Mouse (Mus musculus) lung, postnatal 36 days (tissue): Measurements from ENCODE around the gene Smc1b.
A peak's percentile ranks its signal among the peaks of the same experiment; 100 is the strongest.
"Not testable (repeated sequence)": the region's sequence is repeated elsewhere in the genome, so short reads cannot be mapped to it uniquely, and the experiment has no call there.

Source experiments
- DNase-seq: peaks from one replicate; pipeline ENCODE4 v3.0.0; 2022; ENCODE audit warnings: mixed read lengths

Gene Smc1b

DNA sequence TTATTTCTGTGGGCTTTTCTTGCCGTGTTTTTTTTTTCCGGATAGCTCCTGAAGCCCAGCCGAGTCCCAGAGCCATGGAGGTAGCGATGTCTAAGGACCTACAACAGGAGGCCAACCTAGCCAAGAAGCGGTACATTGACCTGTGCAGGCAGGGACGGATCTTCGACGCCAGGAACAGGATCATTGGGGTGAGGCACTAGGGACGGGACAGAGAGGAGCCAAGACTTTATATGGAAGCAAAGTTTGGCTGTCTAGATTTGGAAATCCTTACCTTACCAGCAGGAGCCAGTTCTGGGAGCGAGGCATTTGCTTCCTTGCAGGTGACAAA is 393 bp upstream of the Smc1b start:
- no peak for DNase-seq

DNA sequence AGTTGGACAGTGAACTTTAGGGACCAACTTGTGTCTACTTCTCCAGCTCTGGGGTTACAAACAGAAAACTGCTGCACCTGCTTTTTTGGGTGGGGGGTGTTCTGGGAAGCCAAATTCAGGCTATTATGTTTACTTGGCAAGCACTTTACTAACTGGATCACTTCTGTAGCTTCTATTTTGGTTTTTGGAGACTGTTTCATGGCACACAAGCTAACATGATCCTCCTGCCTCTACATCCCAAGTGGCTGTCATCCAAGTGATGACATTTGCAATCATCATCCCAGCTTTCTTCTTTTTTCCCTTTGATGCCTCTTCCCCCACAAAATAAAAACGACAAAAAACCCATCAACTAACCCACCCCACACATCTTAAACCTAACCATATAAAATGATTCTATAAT is 46.1 kb downstream of the Smc1b start:
- DNase-seq: no peak

DNA sequence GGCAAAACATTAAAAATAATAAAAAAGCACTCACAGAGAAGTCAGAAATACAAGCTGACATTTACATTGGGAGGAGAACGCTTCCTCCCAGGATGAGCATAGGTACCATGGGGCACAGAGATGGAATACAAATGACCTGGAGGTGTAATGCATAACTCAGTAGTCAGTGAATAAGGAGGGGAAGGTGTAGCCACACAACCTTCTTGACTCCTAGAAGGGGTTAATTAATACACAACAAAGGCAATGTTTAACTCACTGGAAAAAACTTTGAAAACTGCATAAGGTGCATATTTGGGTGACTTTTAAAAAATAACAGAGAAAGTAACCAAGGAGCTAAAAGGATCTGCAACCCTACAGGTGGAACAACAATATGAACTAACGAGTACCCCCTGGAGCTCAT is 59.1 kb downstream of the Smc1b start:
- no peak for DNase-seq

DNA sequence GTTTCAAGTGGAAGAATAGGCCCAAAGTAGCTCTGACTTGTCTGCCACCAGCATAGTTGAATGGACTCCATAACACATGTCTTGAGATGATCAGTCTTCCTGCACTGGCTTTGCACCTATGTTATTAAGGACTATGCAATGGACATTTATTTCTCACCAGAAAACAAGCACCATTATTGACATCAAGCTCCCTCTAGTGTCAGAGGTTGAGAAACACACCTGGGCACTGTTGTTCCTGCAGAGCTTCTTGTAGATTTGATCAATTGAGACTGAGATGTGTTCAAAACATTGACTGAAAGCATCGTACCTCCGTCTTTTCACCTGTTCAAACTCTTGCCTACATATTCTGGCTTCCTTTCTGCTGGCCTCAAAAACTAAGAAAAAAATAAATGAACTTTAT is 61.2 kb downstream of the Smc1b start:
- peak; percentile 72 for DNase-seq

DNA sequence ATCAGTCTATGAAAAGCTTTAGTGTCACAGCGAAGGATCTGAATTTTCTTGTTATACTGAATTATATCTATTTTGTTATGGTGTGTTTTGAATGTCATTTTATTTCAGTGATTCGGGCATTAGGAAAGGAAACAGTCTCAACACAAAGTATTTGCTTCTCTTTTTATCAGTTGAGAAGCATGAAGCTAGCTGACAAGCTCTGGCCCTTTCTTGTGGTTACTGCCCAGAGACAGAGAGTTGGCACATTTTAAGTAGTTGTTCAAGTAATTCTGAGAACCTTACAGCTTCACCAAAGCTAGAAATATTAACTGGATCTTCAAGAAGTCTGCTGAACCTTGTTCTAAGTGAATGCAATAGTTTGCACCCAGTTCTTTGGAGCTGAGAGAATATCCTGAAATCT is 68.3 kb downstream of the Smc1b start:
- no peak for DNase-seq

DNA sequence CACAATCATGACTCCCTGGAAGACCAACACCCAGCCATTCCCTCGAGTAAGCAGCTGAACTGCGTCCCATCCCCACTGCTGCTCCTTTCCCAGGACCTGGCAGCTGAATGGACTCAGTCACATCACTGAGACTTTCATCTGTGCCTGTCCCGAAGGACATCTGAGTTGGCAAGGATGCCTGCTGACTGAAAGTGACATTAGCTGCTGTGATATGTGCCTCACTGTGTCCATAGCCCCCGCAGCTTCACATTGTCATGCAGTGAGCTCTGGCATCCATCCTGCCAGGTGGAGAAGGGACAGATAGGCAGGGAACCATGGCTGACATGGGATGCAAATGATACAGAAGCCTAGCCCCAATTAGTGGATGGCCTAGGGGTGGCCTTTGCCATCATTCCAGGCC is 76.6 kb downstream of the Smc1b start:
- no peak for DNase-seq

DNA sequence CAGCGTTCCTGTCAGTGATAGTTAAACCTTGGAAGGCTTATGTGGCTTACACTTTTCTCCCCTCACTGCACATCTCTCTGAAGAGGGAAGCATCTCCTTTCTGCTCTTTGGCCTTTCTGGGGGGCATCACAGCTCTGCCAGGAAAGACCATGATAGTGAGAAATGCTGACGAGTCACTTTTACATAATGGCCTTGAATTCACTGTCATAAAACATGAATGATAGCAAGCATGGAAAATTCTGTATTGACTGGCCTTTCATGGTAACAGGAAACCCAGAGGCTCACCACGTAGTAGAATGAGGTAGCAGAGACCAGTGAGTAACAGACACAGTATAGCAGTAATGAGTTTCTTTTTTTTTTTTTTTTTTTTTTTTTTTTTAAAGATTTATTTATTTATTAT is 77.7 kb downstream of the Smc1b start:
- no peak for DNase-seq

DNA sequence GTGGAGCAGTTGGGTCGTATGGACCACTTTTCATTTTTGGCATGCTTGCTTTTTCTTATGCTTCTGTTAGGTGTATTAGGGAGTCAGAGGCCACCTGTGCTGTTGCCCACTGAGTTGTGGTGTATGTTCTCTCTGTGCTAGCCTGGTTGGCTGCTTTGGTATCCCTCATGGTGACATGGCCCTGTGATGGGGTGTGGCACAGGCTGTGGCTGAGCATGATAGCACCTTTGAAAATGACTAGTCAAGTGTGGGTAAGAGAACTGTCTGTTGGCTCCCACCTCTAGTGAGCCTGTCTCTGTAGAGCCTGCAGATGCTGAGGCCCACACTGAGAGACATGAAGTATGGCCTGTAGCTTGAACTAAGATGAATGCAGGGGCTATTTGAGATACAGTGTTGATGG is 82.0 kb downstream of the Smc1b start:
- no peak for DNase-seq

DNA sequence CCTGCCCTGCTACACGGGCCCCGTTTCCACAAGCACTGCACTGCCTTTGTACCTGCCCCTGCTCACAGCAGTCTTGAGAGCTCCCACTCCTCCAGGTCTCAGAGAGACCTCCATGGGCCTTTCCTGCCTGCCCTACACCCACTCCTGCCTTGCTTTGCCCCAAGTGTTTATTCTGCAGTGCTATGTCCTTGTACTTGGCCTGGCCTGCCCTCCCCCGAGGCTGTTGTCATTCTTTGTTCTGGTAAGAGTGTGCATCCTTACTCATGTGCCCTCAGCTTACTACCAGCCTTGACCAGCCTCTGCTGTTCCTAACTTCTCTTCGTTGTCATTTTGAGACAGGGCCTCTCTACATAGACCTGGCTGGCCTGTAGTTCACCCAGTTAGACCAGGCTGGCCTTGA is 83.9 kb downstream of the Smc1b start:
- no peak for DNase-seq

DNA sequence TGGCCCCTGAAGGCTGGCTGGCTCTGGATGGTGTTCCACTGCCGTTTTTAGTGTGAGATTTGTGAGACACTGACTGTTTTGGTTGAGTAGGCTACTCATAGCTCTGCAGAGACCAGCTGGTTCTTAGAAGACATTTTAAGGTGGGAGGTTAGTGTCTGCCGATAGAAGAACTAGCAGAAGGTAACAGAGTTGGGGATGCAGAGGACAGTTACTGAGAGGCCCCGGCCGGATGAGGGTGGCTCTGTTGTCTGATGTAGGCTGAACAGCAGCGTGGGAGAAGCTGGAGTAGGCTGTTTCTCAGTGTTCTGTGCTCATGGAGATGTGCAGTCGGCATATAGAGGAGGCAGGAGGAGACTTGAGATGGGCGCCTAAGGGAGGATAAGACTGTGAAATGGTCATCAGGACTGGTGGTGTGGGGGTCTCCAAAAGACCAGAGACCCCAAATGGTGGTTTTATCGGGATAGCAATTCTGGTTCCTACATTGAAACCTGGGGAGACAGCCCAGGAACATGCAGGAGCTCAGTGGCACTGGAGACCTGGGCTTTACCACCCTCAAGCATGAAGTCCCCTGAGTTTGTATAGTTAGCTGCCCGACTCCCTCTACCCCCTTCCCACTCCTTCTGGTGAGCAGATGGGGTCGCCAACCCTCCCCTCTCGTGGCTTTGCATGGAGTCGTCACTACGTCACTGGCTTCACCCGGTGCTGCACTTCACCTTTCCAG is 85.4 kb downstream of the Smc1b start:
- no peak for DNase-seq

DNA sequence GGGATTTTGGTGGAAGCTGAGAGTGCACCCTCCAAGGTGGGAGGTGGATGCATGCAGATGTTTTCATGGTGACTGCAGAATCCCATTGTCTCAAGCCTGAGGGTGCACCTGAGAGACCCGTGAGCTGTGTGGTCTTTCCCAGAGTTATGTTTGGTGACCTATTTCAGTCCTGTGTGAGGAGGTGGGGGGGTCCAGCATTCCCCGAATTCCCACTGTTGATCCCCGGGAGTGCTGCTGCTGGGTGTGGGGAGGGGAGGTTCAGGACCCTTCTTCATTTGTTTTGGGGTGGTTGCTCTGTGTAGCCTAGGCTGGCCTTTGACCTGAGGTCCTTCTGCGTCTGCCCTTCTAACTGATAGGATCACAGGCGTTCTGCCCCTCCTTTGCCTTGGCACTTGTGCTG is 88.0 kb downstream of the Smc1b start:
- DNase-seq: no peak

DNA sequence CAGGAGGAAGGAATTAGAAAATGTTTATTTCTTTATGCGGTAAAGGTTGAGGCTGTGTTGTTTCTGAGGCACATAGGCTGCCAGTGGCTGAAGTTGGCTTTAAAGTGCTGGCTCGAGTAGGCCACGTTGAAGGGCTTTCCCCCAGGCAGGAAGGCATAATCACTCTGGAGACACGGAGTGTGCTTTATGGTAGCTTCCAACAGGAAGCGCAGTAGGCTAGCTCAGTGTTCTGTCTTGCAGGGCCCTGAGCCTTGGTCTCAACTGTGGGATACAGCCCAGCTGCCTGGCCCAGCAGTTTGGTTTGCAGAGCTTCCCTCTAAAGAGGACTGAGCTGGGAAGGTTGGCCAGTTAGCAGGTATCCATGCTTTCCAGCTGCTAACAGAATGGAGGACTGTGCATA is 88.6 kb downstream of the Smc1b start:
- no peak for DNase-seq

DNA sequence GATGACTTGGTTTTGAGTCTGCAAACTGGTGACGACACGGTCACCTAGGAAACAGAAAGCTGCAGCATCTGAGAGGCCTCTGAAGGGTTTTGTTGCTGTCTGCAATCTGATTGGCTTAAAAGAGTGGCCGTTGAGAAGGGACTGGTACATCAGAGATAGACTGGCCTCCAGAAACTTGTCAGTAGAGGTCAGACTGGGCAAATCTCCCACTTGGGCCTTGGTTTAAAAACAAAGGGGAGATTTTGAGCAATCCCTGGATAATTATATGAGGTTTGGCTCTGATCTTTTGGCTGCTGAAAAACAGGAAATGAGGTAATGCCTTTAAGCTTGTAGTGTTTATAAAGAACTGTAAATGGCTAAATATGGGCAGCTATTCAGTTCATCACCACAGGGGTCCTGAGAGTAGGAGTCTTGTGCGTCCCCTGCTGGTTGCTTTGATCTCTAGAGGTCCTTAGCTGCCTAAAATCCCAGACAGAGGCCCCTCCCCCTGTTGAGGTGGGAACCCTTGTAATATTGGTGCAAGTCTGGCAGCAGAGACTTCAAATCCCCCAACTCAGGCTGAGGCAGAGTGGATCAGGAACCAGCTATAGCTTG is 89.3 kb downstream of the Smc1b start:
- DNase-seq: peak; percentile 89

DNA sequence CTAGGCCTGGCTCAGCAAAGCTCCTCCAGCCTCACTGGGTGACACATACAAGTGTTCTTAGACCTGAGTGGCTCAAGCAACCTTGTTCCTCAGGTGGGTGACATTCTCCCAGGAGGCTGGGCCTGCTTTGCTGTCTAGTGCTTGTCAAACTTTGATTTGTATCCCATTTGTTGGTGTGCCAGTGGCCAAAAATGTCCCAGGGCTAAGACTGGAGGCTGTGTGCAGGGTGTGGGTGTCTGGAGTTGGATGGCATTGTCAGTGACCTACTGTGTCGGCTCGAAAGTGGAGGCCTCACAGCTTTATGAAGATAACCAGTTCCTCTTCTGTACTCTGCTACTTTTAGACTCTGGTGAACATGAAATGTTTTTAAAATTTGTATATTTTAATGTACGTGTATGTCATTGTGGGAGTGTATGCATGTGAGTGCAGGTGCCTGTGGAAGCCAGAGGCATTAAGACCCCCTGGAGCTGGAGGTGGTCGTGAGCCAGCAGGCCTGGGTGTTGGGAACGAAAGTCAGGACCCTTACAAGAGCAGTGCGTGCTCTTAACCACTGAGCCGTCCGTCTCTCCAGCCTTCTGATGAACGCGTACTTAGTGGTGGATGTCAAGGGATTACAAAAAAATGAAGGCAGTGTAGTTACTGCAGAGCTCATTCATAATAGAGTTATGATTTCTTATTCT is 90.1 kb downstream of the Smc1b start:
- DNase-seq: no peak

DNA sequence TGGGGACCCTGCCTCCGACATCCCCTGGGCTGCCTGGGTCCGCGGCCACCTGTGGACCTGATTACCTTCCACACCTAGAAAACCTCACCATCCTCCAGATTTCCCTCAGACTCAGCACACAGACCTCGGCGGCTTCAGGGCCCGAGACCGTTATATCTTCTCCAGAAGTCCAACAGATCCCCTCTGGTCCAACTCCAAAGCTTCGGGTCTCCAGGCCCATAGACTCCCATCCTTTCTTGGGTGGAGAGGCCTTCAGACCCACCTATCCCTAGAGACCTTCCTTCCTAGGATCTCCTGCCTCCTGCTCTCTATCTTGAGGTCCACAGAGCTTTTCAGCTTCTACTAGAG is 94.4 kb downstream of the Smc1b start:
- DNase-seq: no peak

DNA sequence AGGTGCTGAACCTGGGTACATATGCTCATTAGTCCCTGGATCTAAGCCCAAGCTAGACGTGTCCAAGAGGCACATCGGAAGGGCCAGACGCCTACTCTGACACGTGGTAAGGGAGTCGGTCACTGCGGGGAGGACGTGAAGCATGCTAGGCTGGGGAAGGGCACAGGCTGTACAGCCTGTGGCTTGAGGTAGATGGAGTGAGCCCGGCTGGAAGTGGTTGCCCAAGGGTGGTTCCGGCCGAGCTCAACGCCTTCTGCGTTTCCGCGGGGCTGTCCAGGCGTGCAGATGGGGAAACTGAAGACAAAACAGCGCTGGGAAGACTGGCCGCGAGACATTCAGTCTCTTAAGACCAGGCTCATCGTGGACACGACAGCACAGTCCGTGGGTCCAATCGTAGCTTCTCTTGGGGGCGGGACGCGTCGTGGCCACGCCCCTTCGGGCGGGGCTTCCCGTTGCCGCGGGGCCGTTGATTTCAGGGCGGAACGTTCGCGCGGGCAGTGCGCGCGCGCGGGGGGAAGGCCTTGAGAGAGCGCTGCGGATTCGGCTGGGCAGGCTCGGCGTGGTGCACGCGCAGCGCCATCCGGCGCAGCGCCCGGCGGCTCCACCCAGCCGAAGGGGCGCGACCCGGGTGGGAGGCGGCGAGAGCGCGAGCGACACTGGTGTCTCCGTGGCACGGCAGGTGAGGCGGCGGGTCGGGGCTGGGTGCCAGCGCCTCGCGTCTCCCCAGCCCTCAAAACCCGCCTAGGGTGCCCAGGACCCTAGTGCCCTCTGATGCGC is 95.0 kb downstream of the Smc1b start:
- peak; percentile 98 for DNase-seq

DNA sequence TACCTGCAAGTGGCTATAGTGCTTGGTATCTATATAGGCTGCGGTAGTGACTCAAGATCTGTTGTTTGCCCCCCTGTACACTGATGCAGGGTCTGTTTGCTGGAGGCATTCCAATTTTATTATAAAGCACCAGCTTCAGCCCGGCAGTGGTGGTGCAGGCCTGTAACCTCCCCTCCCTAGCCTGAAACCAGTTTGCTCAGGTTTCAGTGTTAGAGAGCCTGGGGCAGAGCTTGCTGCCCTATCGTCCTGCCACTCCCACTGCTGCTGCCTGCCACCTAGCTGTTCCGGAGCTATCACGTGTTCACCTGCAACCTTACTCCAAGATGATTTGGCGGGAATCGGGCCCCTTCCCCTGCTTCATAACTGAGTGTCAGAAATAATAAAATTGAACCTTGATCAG is 97.8 kb downstream of the Smc1b start:
- DNase-seq: peak; percentile 33

DNA sequence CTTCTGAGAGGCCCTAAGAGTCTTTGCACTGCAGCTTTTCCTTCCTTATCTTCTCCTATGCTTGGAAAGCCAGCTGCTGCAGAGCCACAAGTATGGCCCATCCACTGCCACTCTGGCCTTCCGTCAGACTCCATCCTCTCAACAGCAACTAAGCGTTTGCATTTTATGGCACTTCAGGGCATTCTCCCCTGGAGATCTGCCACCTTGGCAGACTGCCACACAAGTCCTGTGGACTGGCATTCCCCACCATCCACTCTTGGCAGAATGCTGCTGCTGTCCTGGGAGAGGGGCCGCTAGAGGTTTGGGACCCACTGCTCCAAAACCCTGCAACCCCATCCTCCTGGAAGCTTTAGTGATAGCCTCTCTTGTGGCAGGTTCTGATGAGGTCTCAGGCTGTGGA is 99.9 kb downstream of the Smc1b start:
- DNase-seq: no peak

DNA sequence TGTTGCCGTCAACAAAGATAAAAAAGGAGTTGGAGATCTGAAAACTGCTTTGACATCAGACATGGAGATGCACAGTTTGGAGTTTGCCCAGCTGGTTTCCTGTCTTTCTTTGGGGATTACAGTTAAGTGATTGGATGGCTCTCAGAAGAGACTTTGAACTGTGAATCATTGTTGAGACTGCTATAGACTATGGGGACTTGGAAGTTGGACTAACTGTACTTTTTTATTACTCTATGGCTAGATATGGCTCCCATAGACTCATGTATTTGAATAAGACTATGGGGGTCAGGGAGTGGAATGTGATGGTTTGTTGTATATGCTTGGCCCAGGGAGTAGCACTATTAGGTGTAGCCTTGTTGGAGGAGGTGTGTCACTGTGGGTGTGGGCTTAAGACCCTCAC is 101.1 kb downstream of the Smc1b start:
- DNase-seq: not testable (repeated sequence)

DNA sequence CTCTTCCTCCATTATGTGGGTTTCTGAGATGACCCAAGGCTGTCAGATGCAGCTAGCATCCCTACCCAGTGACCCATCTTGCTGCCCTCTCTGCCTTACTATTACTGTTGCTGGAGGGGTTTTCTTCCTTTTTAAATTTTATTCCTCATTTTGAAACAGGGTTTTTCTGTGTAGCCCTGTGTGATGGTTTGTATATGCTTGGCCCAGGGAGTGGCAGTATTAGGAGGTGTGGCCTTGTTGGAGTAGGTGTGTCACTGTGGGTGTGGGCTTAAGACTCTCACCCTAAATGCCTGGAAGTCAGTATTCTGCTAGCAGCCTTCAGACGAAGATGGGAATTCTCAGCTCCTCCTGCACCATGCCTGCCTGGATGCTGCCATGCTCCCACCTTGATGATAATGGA is 103.1 kb downstream of the Smc1b start, which contains the start of gene Fam118a:
TSS of gene Fam118a (plus strand) at position 301 of the 400 bp plus-strand sequence.
- not testable (repeated sequence) for DNase-seq

DNA sequence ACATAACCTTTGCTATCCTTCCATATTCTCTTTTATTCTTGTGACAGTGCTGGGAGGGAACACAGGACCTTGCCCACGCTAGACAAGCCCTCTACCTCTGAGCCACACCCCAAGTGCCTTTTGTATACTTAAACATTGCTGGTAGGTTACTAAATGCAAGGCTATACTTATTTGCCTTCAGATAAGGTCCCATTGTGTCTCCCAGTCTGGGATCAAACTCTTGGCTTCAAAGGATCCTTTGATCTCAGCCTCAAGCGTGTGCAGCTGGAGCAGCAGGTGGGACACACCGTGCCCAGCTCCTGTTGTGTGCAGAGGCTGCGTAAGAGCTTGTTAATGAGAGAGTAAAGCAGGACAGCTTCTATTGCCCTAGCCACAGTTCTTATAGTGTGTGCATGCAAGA is 104.0 kb downstream of the Smc1b start:
- no peak for DNase-seq

DNA sequence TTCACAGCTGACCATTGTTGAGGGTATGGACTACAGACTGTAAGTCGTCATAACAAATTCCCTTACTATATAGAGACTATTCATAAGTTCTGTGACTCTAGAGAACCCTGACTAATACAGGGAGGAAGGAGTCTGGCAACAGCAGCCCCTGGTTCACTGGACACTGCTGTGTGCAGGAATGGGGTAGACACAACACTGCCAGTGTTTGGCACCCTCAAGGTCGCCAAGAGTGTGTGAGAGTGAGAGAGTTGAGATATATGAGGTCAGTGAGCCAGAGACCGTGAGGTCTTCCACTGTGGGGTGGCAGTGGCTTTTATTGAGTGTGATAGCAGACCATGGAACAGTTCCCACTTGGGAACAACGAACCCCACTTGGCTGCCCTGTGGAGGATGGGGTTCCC is 105.6 kb downstream of the Smc1b start:
- DNase-seq: no peak

DNA sequence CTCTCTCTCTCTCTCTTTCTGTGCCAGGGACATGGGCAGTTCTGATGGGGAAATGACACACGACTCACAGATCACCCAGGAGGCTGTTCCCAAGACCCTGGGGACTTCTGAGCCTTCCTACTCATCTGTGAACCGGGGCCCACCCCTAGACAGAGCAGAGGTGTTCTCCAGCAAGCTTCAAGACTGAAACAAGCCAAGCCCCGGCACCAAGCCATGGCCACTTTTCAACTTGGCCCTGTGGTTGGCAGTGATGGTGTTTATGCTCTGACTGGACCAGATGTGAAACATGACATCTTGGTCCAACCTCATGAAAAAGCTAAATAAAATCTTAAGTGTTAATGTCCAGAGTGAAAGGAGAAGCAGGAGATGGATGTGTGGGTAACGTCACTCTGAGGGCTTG is 109.6 kb downstream of the Smc1b start:
- DNase-seq: no peak
